Mouse (Mus musculus) B cell, adult 2 months (primary cell): ENCODE measurements around the gene Pcca.
A peak's percentile ranks its signal among the peaks of the same experiment; 100 is the strongest.
"Not testable (repeated sequence)": the region's sequence is repeated elsewhere in the genome, so short reads cannot be mapped to it uniquely, and the experiment has no call there.

Experiments
- DNase-seq, 2 experiments: peaks; one replicate each; pipeline ENCODE4 v3.0.0; 2022

Gene Pcca

GRCm38 (mm10) chr14:122534017-122534924 is at the start of gene Pcca:
Pcca (plus strand) TSS chr14:122534324.
- peak; percentile 92 for DNase-seq

DNA sequence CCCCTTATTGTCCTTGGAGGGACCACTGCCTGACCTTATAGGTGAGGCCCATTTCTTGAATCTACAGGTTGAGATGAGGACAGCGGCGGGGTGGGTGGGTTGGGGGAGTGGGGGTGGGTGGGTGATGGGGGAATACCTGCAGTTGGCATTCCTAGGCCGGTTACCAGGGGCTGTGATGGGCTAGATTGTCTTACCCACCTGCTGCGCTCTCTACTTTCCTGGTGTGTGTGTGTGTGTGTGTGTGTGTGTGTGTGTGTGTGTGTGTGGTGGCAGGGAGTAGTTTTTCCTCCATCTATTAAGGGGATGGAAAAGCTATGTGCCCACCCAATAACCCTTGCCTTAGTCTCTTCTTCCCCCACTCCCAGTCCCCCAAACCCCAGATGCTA is 49.7 kb upstream of the Pcca start:
- DNase-seq = no peak

DNA sequence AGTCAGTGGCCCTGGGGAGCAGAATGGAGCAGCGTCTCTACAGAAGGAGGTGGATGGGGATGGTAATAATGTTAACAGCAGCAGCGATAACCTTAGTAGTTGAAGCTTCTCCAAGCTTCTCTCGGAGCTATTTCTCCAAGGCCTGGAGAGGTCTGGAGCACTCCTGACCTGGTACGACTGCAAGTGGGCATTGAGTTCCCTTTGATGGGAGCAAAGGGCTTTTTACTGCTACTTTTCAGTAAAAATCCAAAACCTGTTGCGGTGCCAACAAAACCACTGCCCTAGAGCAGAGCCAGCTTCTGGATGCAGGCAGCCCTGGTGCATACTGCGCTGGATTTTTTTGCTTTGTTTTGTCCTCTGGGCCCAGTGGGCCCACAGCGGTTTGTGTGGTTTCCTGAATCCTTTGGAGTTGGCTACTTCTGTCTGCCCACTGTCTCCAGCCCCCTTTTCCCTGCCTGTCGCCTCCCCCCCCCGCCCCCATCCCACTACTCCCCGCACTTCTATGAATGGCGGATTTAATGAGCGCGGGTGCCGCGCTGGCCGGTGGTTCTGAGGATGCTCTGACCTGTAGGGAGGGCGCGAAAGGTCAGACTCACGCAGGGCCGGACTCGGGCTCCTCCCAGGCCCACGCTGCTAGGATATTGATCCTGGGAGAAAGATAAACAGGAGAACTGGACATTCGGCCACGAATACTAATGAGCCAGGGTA is 49.1 kb upstream of the Pcca start:
- DNase-seq = no peak

- DNase-seq = peak; percentile 21 to 44
Measured at GRCm38 (mm10) chr14:122485635-122486181, 48.4 kb upstream of the Pcca start.

GRCm38 (mm10) chr14:122486611-122487010 is 47.5 kb upstream of the Pcca start:
- no peak for DNase-seq

DNA sequence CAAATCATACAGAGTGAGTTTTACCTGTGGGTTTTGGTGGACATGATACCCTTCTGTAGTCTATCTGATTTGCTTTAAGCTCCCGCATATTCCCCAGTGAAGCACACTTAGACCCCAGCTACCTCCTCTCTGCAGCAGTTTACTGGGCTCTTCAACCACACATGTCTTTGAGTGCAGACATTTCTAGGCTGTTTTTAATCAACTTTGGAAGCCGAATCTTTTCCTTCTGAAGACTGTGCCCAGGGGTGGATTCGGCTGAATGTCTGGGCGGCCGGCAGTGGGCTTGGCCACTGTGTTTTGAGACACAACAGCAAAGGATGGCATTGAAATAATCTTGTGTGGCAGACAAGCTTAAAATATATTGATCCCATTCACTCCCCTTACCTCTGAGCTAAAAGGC is 46.8 kb upstream of the Pcca start:
- DNase-seq = no peak

DNA sequence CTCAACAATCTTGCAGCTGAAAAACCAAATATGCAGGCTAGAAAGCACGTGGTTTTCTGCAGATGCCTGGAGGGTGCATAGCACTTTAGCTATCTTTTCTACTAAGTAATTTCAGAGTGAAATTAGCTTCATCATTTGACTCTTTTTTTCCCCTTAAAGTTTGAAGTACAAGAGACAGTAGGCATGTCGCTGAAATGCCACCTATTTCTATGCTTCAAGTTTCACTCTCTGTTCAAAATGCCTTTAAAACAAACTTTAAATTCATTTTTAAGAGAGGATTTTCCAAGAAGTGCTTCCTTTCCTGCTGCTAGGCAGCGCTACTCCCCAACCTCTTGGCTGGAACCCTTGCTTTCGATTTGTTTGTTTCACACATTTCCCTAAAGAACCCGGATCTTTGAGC is 45.1 kb upstream of the Pcca start:
- DNase-seq = peak; percentile 19 to 43

DNA sequence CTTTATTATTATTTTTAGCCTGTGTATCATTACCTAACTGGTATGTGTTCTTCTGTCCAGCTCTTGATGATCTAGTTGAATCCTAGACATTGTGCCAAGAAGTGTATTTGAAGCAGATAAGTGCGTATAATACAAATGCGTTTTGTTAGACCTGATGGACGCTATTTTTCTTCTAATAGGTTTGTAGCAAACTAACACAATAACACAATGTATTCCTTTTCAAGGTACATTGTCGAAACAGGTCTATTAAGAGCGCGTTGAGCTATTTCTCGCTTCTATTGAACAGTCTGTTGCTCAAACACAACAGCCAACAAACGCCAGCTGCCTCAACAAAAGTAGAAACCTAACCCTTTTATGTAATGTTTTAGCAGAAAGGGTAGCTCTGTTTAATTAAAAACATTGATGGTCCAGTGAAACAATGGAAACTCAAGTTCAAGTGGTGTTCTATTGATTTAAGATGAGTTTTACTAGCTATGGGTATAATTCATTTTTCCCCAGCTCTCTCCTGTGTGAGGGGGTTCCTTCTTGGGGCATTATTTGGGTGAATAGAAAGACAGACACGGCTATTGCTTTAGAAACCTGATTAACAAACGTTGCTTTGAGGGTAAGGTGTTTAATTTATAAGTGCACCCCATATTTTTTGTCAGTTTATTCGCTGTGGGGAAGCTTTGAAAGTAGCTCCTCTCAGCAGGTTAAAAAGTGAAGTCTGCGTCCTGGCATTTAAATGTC is 44.3 kb upstream of the Pcca start:
- DNase-seq = peak; percentile 19 to 32

GRCm38 (mm10) chr14:122490441-122491328 is 43.4 kb upstream of the Pcca start, which contains the start of gene Gm10837:
Gm10837 (plus strand) TSS chr14:122490586.
- peak; percentile 28 to 51 for DNase-seq

GRCm38 (mm10) chr14:122491521-122491920 is 42.6 kb upstream of the Pcca start:
- DNase-seq = no peak

- no peak for DNase-seq
Measured at GRCm38 (mm10) chr14:122492015-122492414, 42.1 kb upstream of the Pcca start.

- no peak for DNase-seq
Measured at GRCm38 (mm10) chr14:122509058-122509457, 25.1 kb upstream of the Pcca start.

DNA sequence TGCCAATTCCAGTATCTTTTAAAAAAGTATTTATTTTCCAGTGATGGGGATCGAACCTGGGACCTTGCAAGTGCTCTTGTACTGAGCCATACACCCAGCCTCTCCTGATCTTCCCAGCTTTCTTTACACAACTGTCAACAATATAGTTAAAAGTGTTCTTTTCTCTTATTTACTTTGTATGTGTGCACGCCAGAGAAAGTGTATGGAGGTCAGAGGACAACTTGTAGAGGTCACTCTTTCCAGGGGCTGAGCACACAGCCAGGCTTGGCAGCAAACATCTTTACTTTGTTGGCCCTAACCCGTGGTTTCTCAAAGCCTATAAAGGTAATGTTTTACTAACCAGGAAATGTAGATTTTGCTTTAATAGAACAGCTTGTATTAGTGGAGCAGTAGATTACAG is 22.6 kb upstream of the Pcca start:
- DNase-seq = no peak

- no peak for DNase-seq
Measured at GRCm38 (mm10) chr14:122513511-122514036, 20.6 kb upstream of the Pcca start.

DNA sequence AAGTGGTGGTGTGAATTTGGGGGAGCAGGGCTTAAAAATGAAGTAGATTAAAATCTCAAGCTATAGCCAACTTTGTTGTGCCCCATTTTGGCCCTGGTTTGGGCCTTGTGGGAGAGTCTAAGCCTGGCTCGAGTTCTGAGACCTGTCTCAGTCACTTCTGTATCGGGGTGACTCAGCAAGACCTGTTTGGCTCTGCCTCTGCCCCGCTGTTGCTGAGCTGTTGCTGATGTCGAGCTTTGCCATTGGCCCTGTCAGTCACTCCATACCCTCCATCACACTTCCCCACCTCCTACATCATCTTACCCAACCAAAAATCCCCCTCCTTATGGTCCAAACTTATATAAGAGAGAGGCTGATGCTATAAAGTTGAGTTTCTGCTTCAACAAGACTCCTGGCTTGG is 5.6 kb upstream of the Pcca start:
- no peak for DNase-seq

GRCm38 (mm10) chr14:122535986-122536385 is 1.9 kb downstream of the Pcca start:
- DNase-seq = no peak

GRCm38 (mm10) chr14:122548421-122548820 is 14.3 kb downstream of the Pcca start:
- DNase-seq = no peak

- DNase-seq = no peak
Measured at GRCm38 (mm10) chr14:122548905-122549304, 14.8 kb downstream of the Pcca start.

- DNase-seq = no peak
Measured at GRCm38 (mm10) chr14:122552761-122553445, 18.8 kb downstream of the Pcca start.

DNA sequence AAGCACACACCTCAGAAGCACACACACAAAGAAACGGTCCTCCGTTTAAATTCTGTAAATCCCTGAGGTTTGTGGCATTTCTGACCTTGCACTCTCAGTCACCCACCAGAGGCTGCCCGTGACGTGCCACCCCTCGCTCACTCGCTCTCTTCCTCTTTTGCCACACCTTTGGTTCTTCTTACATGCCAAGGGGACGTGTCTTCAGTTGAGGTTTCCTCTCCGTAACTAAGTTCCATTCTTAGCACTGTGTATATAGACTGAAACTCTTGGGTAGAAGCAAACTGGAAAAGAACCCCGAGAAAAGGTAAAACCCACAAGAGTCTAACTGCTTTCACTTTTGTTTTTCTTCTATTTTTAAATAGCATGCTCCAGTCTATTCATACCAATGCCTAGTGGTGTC is 23.2 kb downstream of the Pcca start:
- peak; percentile 72 to 78 for DNase-seq

GRCm38 (mm10) chr14:122560893-122561452 is 26.8 kb downstream of the Pcca start:
- DNase-seq = not testable (repeated sequence)
